Mouse (Mus musculus) neural tube, embryonic 15.5 days (tissue): ENCODE results near the gene Men1. TPM values are rescaled to one million over a fixed set of nuclear protein-coding genes. Genes with fewer than 3 reads are reported as not detected.

Source experiments
- ATAC-seq: fragments of 200-750 bp; cut with Nextera tagmentation; 2 replicates; pipeline ENCODE4 v1.8.0; 2017; ENCODE audit warnings: mild to moderate bottlenecking, moderate TSS enrichment, moderate library complexity; ENCODE audit not compliant: low FRiP score
- H3K27ac ChIP-seq: fragments of 300-500 bp; sonication (generic); replicated peaks from 2 replicates; pipeline ENCODE4 v1.5.1; 2015; ENCODE audit warnings: mild to moderate bottlenecking, inconsistent platforms
- H3K27me3 ChIP-seq: fragments of 300-500 bp; sonication (generic); replicated peaks from 2 replicates; pipeline ENCODE4 v1.6.1; 2015; ENCODE audit warnings: inconsistent platforms
- H3K36me3 ChIP-seq: fragments of 300-500 bp; sonication (generic); 2 replicates; pipeline ENCODE4 v1.6.1; 2015; ENCODE audit warnings: inconsistent platforms
- H3K4me1 ChIP-seq: fragments of 300-500 bp; sonication (generic); 2 replicates; pipeline ENCODE4 v1.6.1; 2015; ENCODE audit warnings: inconsistent platforms
- H3K4me2 ChIP-seq: fragments of 300-500 bp; sonication (generic); 2 replicates; pipeline ENCODE4 v1.6.1; 2015; ENCODE audit warnings: inconsistent platforms, mild to moderate bottlenecking, moderate library complexity
- H3K4me3 ChIP-seq: fragments of 300-500 bp; sonication (generic); replicated peaks from 2 replicates; pipeline ENCODE4 v1.5.1; 2015; ENCODE audit warnings: mild to moderate bottlenecking, inconsistent platforms
- H3K9ac ChIP-seq: fragments of 300-500 bp; sonication (generic); replicated peaks from 2 replicates; pipeline ENCODE4 v1.6.1; 2015; ENCODE audit warnings: mild to moderate bottlenecking, inconsistent platforms
- H3K9me3 ChIP-seq: fragments of 300-500 bp; sonication (generic); replicated peaks from 2 replicates; pipeline ENCODE4 v1.6.1; 2016; ENCODE audit warnings: inconsistent platforms
- WGBS: fragments of 180-500 bp; shearing (Covaris S2); methylation state at CpG from one replicate; pipeline ENCODE4 v1.1.7; 2015; ENCODE audit warnings: mixed read lengths; 5-methylcytosine and 5-hydroxymethylcytosine counted together
- polyA plus RNA-seq: library from polyadenylated mRNA; unstranded; fragments of >200 nt; fragmentation: Nextera tagmentation; extraction: Ambion mirVana; gene quantifications from 2 replicates; pipeline ENCODE4 v1.2.1, GENCODE M21; 2015

The Men1 gene
- polyA plus RNA-seq, 1 experiment from 2014 or later = 71.6 TPM

- H3K27me3 ChIP-seq = no peaks in the 10 kb centered on the region
- no peaks in the 10 kb centered on the region for H3K9me3 ChIP-seq
- no peak overlapping the region for H3K4me2 ChIP-seq
- no peak overlapping the region for H3K27ac ChIP-seq
- no peak overlapping the region for H3K9ac ChIP-seq
- WGBS = 98% methylated on average over 3 of the region's 3 CpGs
- H3K4me1 ChIP-seq = peaks cover 23% of the 10 kb centered on the region
- ATAC-seq = no peak
- no peak overlapping the region for H3K4me3 ChIP-seq
- H3K36me3 ChIP-seq = peaks cover 7% of the 10 kb centered on the region
Observed at GRCm38 (mm10) chr19:6361291-6361690, 26.5 kb downstream of the Men1 start.

GRCm38 (mm10) chr19:6363091-6363410, 28.3 kb downstream of the Men1 start:
- peaks cover 23% of the 10 kb centered on the region for H3K36me3 ChIP-seq
- no peaks in the 10 kb centered on the region for H3K9me3 ChIP-seq
- ATAC-seq = no peak
- WGBS = 1% methylated on average over 11 of the region's 11 CpGs
- H3K9ac ChIP-seq = peak overlapping the region; percentile 44
- H3K27me3 ChIP-seq = no peaks in the 10 kb centered on the region
- peaks cover 34% of the 10 kb centered on the region for H3K4me1 ChIP-seq
- peak overlapping the region; percentile 99 for H3K4me3 ChIP-seq
- H3K27ac ChIP-seq = peak overlapping the region; percentile 99
- H3K4me2 ChIP-seq = peak overlapping the region; percentile 60

- Histone ChIP-seq H3K36me3 (peaks cover 29% of the 10 kb centered on the region), H3K9me3 (no peaks in the 10 kb centered on the region), H3K27ac (peak within 1 kb of the TSS; percentile 99), H3K4me1 (peaks cover 34% of the 10 kb centered on the region), H3K27me3 (no peaks in the 10 kb centered on the region), H3K9ac (peak within 1 kb of the TSS; percentile 99), H3K4me3 (peak within 1 kb of the TSS; percentile 99), H3K4me2 (peak within 1 kb of the TSS; percentile 91)
- WGBS = 1% methylated on average over 84 of the region's 85 CpGs
- peak; percentile 98 for ATAC-seq
Observed at GRCm38 (mm10) chr19:6363411-6364240, 28.8 kb downstream of the Men1 start, which contains the start of gene Sf1. Gene Sf1 (plus strand): TSS chr19:6363690.

GRCm38 (mm10) chr19:6364317-6364725, 29.5 kb downstream of the Men1 start:
- peak; percentile 17 for ATAC-seq
- Histone ChIP-seq H3K9ac (peak overlapping the region; percentile 99), H3K4me1 (peaks cover 34% of the 10 kb centered on the region), H3K9me3 (no peaks in the 10 kb centered on the region), H3K36me3 (peaks cover 34% of the 10 kb centered on the region), H3K27ac (peak overlapping the region; percentile 99), H3K4me3 (peak overlapping the region; percentile 99), H3K4me2 (peak overlapping the region; percentile 91), H3K27me3 (no peaks in the 10 kb centered on the region)
- WGBS = under 1% methylated on average over 55 of the region's 55 CpGs

GRCm38 (mm10) chr19:6364842-6365241, 30.1 kb downstream of the Men1 start:
- Histone ChIP-seq H3K36me3 (peaks cover 38% of the 10 kb centered on the region), H3K27ac (peak overlapping the region; percentile 99; the same call in 1 of the 2 replicates), H3K9me3 (no peaks in the 10 kb centered on the region), H3K27me3 (no peaks in the 10 kb centered on the region), H3K4me2 (peak overlapping the region; percentile 91), H3K4me3 (peak overlapping the region; percentile 99), H3K4me1 (peaks cover 37% of the 10 kb centered on the region), H3K9ac (peak overlapping the region; percentile 99)
- no peak for ATAC-seq
- 3% methylated on average over 2 of the region's 2 CpGs for WGBS

GRCm38 (mm10) chr19:6370175-6370574, 35.4 kb downstream of the Men1 start:
- peaks cover 89% of the 10 kb centered on the region for H3K36me3 ChIP-seq
- H3K27me3 ChIP-seq = no peaks in the 10 kb centered on the region
- ATAC-seq = no peak
- no peak overlapping the region for H3K9ac ChIP-seq
- H3K9me3 ChIP-seq = no peaks in the 10 kb centered on the region
- 93% methylated on average over 2 of the region's 2 CpGs for WGBS
- H3K4me1 ChIP-seq = peaks cover 26% of the 10 kb centered on the region
- no peak overlapping the region for H3K4me2 ChIP-seq
- no peak overlapping the region for H3K4me3 ChIP-seq
- H3K27ac ChIP-seq = no peak overlapping the region

- no peak for ATAC-seq
Observed at GRCm38 (mm10) chr19:6372433-6372832, 37.7 kb downstream of the Men1 start.

GRCm38 (mm10) chr19:6373539-6374400, 39.0 kb downstream of the Men1 start:
- H3K27me3 ChIP-seq = no peaks in the 10 kb centered on the region
- no peak overlapping the region for H3K4me3 ChIP-seq
- 71% methylated on average over 12 of the region's 12 CpGs for WGBS
- H3K9me3 ChIP-seq = no peaks in the 10 kb centered on the region
- H3K9ac ChIP-seq = no peak overlapping the region
- H3K27ac ChIP-seq = no peak overlapping the region
- no peak overlapping the region for H3K4me2 ChIP-seq
- peaks cover 84% of the 10 kb centered on the region for H3K36me3 ChIP-seq
- peaks cover 22% of the 10 kb centered on the region for H3K4me1 ChIP-seq
- ATAC-seq = 0 out of 2 replicates have a peak, but pooled peaks have one; percentile 4

More at GRCm38 (mm10) chr19:6372433-6372832, 37.7 kb downstream of the Men1 start:
- WGBS = 95% methylated on average over 3 of the region's 3 CpGs
- no peaks in the 10 kb centered on the region for H3K27me3 ChIP-seq
- H3K9me3 ChIP-seq = no peaks in the 10 kb centered on the region
- no peak overlapping the region for H3K4me2 ChIP-seq
- peaks cover 17% of the 10 kb centered on the region for H3K4me1 ChIP-seq
- H3K36me3 ChIP-seq = peaks cover 91% of the 10 kb centered on the region
- no peak overlapping the region for H3K4me3 ChIP-seq
- H3K9ac ChIP-seq = no peak overlapping the region
- H3K27ac ChIP-seq = no peak overlapping the region

GRCm38 (mm10) chr19:6374571-6374970, 39.8 kb downstream of the Men1 start:
- ATAC-seq = no peak
- Histone ChIP-seq H3K4me3 (no peak overlapping the region), H3K4me1 (peaks cover 20% of the 10 kb centered on the region)

GRCm38 (mm10) chr19:6375423-6376254, 40.9 kb downstream of the Men1 start:
- Histone ChIP-seq H3K9ac (no peak overlapping the region), H3K36me3 (peaks cover 76% of the 10 kb centered on the region), H3K27ac (no peak overlapping the region), H3K4me3 (no peak overlapping the region), H3K4me2 (no peak overlapping the region), H3K9me3 (no peaks in the 10 kb centered on the region), H3K27me3 (no peaks in the 10 kb centered on the region), H3K4me1 (peaks cover 19% of the 10 kb centered on the region)
- ATAC-seq = no peak; the same call in 1 of the 2 replicates
- 85% methylated on average over 42 of the region's 42 CpGs for WGBS

More at GRCm38 (mm10) chr19:6374571-6374970, 39.8 kb downstream of the Men1 start:
- Histone ChIP-seq H3K27ac (no peak overlapping the region), H3K9me3 (no peaks in the 10 kb centered on the region), H3K27me3 (no peaks in the 10 kb centered on the region), H3K36me3 (peaks cover 84% of the 10 kb centered on the region), H3K9ac (no peak overlapping the region), H3K4me2 (no peak overlapping the region)
- WGBS = 99% methylated on average over 10 of the region's 10 CpGs

- no peaks in the 10 kb centered on the region for H3K9me3 ChIP-seq
- H3K27ac ChIP-seq = no peak overlapping the region
- no peak overlapping the region for H3K9ac ChIP-seq
- H3K4me2 ChIP-seq = no peak overlapping the region
- WGBS = 74% methylated on average over 14 of the region's 14 CpGs
- no peaks in the 10 kb centered on the region for H3K27me3 ChIP-seq
- ATAC-seq = no peak
- H3K4me1 ChIP-seq = peaks cover 19% of the 10 kb centered on the region
- H3K36me3 ChIP-seq = peaks cover 70% of the 10 kb centered on the region
- no peak overlapping the region for H3K4me3 ChIP-seq
Observed at GRCm38 (mm10) chr19:6376255-6376564, 41.4 kb downstream of the Men1 start.
